Mouse (Mus musculus): Measurements from ENCODE around the gene Gatm.

- TF ChIP-seq POLR2A (IDR thresholded peaks at IDR 0.05; ENCODE audit: insufficient read length, low read depth), result no peak
- no peak for TF ChIP-seq MAX (IDR thresholded peaks at IDR 0.05; ENCODE audit: low read depth)
- TF ChIP-seq POLR2AphosphoS2 (IDR thresholded peaks at IDR 0.05; ENCODE audit: insufficient read length, low read depth), result no peak
Measured at GRCm38 (mm10) chr2:122577316-122577715, 33.8 kb downstream of the Gatm start.
